Mouse (Mus musculus) right cerebral cortex, postnatal 25 days (tissue): ENCODE data around the gene Relb.
A peak's percentile ranks its signal among the peaks of the same experiment; 100 is the strongest.
"Not testable (repeated sequence)": the region's sequence is repeated elsewhere in the genome, so short reads cannot be mapped to it uniquely, and the experiment has no call there.

Experiments
- DNase-seq: peaks from one replicate; pipeline ENCODE4 v3.0.0; 2022

Relb gene

GRCm38 (mm10) chr7:19628536-19629360 is 490 bp downstream of the Relb start:
- peak; percentile 84 for DNase-seq

- no peak for DNase-seq
Observed at GRCm38 (mm10) chr7:19628192-19628535, 1.1 kb downstream of the Relb start.

GRCm38 (mm10) chr7:19627721-19628120 is 1.5 kb downstream of the Relb start:
- no peak for DNase-seq

GRCm38 (mm10) chr7:19623433-19623832 is 5.8 kb downstream of the Relb start:
- DNase-seq = no peak

GRCm38 (mm10) chr7:19622241-19622640 is 7.0 kb downstream of the Relb start:
- DNase-seq = no peak

GRCm38 (mm10) chr7:19620811-19621210 is 8.4 kb downstream of the Relb start:
- DNase-seq = peak; percentile 60

GRCm38 (mm10) chr7:19619004-19619801 is 10.0 kb downstream of the Relb start:
- peak; percentile 57 for DNase-seq

- no peak for DNase-seq
Observed at GRCm38 (mm10) chr7:19615036-19615577, 14.1 kb downstream of the Relb start.

- DNase-seq = no peak
Observed at GRCm38 (mm10) chr7:19610969-19611368, 18.3 kb downstream of the Relb start.

GRCm38 (mm10) chr7:19609641-19610332 is 19.5 kb downstream of the Relb start:
- DNase-seq = no peak

- no peak for DNase-seq
Observed at GRCm38 (mm10) chr7:19607291-19607690, 21.9 kb downstream of the Relb start.

GRCm38 (mm10) chr7:19604606-19605214 is 24.5 kb downstream of the Relb start:
- not testable (repeated sequence) for DNase-seq

- DNase-seq = peak; percentile 94
Observed at GRCm38 (mm10) chr7:19603849-19604605, 25.2 kb downstream of the Relb start, which contains the start of gene Clasrp. Gene Clasrp (minus strand): TSS chr7:19604486.

- DNase-seq = no peak
Observed at GRCm38 (mm10) chr7:19603055-19603454, 26.2 kb downstream of the Relb start.

- no peak for DNase-seq
Observed at GRCm38 (mm10) chr7:19600562-19600961, 28.7 kb downstream of the Relb start.

GRCm38 (mm10) chr7:19593061-19593730 is 36.0 kb downstream of the Relb start:
- no peak for DNase-seq

- DNase-seq = peak; percentile 63
Observed at GRCm38 (mm10) chr7:19589917-19590316, 39.3 kb downstream of the Relb start.

- no peak for DNase-seq
Observed at GRCm38 (mm10) chr7:19589207-19589606, 40.0 kb downstream of the Relb start.

- no peak for DNase-seq
Observed at GRCm38 (mm10) chr7:19586269-19586668, 43.0 kb downstream of the Relb start.

- DNase-seq = no peak
Observed at GRCm38 (mm10) chr7:19580634-19581033, 48.6 kb downstream of the Relb start.

GRCm38 (mm10) chr7:19579751-19580150 is 49.5 kb downstream of the Relb start:
- no peak for DNase-seq
